Mouse (Mus musculus): Measurements from ENCODE around the gene Ctns. TPM values are rescaled to one million over a fixed set of nuclear protein-coding genes. Genes with fewer than 3 reads are reported as not detected.

Gene Ctns
- polyA plus RNA-seq, 1 experiment from 2014 or later, result 7.5 TPM

DNA sequence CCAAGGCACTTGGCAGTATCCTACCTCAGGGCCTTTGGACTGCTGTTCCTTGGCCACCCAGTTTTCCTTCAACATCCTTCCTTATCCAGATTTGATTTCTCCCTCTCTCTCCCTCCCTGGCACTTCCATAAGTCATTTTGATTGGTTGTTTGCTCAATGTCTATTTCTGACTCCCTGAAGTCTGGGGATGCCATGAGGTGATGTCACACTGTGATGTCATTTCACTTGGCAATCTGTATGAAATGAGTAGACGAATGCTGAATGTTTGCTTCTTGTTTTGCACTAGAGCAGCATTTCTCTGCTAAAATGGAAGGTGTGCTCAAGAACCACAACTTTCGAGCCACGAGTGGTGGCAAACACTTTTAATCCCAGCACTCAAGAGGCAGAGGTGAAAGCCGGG, 37.2 kb downstream of the Ctns start:
- Histone ChIP-seq H3K27ac (no peak overlapping the region), H3K9me3 (replicated peaks) (no peaks in the 10 kb centered on the region), H3K36me3 (no peaks in the 10 kb centered on the region), H3K4me3 (no peak overlapping the region), H3K9ac (no peak overlapping the region), H3K27me3 (replicated peaks) (peaks cover 51% of the 10 kb centered on the region), H3K4me2 (no peak overlapping the region), H3K4me1 (peaks cover 22% of the 10 kb centered on the region; the same call in 1 of the 2 replicates)
- no peak for ATAC-seq
- WGBS (ENCODE audit: insufficient replicate concordance), result 67% methylated on average over 4 of the region's 4 CpGs

DNA sequence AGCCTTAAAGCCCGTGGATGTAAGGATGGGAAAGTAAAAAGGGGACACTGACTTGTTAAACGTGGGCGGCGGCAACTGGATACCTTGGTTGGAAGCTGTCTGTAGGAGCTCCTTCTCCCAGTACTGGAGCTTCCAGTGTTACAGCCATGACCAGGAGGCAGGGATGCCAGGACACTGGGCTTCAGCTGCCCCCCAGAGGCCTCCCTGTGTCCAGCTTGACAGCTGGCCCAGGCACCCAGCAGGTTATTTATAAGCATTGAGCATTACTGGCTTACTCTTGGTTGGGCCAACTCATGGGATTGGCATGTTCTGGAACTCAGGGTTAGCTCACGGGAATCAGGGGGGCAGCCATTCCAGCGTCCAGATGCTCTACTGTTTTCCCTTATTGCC, 38.0 kb downstream of the Ctns start:
- H3K27me3 ChIP-seq (replicated peaks), result peaks cover 58% of the 10 kb centered on the region
- H3K36me3 ChIP-seq, result no peaks in the 10 kb centered on the region
- H3K9ac ChIP-seq, result peak overlapping the region; percentile 25; the same call in 1 of the 2 replicates
- H3K9me3 ChIP-seq (replicated peaks), result no peaks in the 10 kb centered on the region
- H3K4me1 ChIP-seq, result peaks cover 15% of the 10 kb centered on the region; the same call in 1 of the 2 replicates
- peak overlapping the region; percentile 62 for H3K4me2 ChIP-seq
- WGBS (ENCODE audit: insufficient replicate concordance), result 31% methylated on average over 6 of the region's 6 CpGs
- ATAC-seq, result no peak
- H3K4me3 ChIP-seq, result peak overlapping the region; percentile 42
- H3K27ac ChIP-seq, result no peak overlapping the region

DNA sequence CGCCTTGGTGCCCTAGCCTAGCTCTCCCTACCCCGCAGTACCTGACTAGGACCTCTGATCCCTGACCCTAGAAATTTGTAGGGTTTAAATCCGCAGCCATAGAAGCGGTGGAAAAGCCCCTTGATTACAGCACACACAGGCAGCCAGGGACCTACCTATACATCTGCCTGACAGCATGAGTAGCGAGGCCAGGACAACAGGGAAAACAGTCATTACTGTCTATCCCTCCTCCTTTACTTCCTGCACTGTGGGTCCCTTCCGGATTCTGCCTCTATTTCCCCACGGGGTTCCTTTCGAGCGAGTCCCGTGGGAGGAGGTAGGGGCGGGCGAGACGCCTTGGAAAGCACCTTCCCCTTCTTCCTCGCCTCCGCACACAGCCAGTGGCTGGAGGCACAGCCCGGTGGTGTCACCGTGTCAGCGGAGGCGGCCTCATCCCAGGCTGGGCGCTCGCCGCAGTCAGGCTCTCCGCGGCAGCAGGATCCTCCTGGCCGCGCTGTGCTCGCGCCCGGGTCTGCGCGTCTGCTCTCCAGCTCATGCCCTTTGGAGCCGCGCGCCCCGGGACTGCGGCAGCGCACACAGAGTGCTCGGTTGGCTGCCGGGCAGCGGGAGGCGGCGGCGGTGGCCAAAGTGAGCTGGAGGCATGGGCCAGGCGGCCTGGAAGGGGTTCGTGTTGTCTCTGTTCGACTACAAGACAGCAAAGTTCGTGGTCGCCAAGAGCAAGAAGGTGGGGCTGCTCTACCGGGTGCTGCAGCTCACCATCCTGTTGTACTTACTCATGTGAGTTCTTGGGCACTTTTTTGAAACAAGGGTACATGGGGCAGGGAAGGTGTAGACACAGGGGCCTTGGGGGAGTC, 38.7 kb downstream of the Ctns start, which contains the start of gene P2rx5:
Gene P2rx5 (plus strand): TSS at position 465 of the 854 bp plus-strand sequence.
- 3% methylated on average over 49 of the region's 49 CpGs for WGBS (ENCODE audit: insufficient replicate concordance)
- Histone ChIP-seq H3K27ac (no peak within 1 kb of the TSS), H3K4me1 (peaks cover 10% of the 10 kb centered on the region; the same call in 1 of the 2 replicates), H3K4me3 (peak within 1 kb of the TSS; percentile 42), H3K27me3 (replicated peaks) (peaks cover 64% of the 10 kb centered on the region), H3K36me3 (no peaks in the 10 kb centered on the region), H3K9ac (peak within 1 kb of the TSS; percentile 25; the same call in 1 of the 2 replicates), H3K4me2 (peak within 1 kb of the TSS; percentile 62), H3K9me3 (replicated peaks) (no peaks in the 10 kb centered on the region)
- ATAC-seq, result 0 out of 2 replicates have a peak, but pooled peaks have one; percentile 25

DNA sequence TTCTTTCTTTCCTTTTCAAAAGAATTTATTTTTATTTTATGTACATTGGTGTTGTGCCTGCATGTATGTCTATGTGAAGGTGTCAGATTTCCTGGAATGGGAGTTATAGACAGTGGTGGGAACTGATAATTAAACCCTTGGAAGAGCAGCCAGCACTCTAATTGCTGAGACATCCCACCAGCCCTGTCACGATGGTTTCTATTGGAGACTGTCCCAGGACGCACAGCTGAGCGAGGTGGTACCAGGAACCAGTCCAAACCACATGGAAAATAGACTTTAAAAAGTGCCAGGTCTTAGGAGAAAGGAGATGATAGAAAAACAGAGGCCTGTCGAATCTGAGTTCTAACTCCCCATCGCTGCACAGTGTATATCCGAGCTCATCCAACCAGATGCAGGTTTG, 43.8 kb downstream of the Ctns start:
- Histone ChIP-seq H3K27ac (no peak overlapping the region), H3K9me3 (replicated peaks) (no peaks in the 10 kb centered on the region)

DNA sequence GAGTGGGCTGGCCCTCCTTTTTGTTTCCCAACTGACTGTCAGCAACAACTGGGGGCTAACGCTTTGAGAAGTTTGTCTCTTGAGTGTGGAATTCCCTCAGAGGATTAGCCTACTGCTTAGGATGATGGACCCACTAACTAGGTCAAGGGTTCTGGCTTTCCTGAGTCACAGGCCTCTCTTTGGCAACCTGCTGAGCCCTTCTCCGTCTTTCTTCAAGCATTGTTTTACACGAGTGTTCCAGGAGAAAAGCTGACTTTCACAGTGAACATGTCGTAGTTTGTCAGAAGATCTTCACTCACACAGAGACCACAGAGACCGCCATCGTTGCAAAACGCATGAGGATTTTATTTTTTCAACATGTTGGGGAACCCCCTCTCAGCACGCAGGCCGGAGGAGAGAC, 50.6 kb downstream of the Ctns start:
- no peaks in the 10 kb centered on the region for H3K36me3 ChIP-seq
- no peak for ATAC-seq
- H3K9ac ChIP-seq, result no peak overlapping the region
- WGBS (ENCODE audit: insufficient replicate concordance), result 74% methylated on average over 9 of the region's 9 CpGs
- H3K9me3 ChIP-seq (replicated peaks), result no peaks in the 10 kb centered on the region
- no peaks in the 10 kb centered on the region for H3K27me3 ChIP-seq (replicated peaks)
- H3K27ac ChIP-seq, result no peak overlapping the region
- H3K4me2 ChIP-seq, result no peak overlapping the region
- no peaks in the 10 kb centered on the region for H3K4me1 ChIP-seq
- no peak overlapping the region for H3K4me3 ChIP-seq

More for the DNA sequence above, 43.8 kb downstream of the Ctns start:
- Histone ChIP-seq H3K4me1 (no peaks in the 10 kb centered on the region), H3K27me3 (replicated peaks) (peaks cover 53% of the 10 kb centered on the region), H3K4me2 (no peak overlapping the region), H3K4me3 (no peak overlapping the region), H3K9ac (no peak overlapping the region), H3K36me3 (no peaks in the 10 kb centered on the region)
- 67% methylated on average over 6 of the region's 6 CpGs for WGBS (ENCODE audit: insufficient replicate concordance)
- no peak for ATAC-seq

DNA sequence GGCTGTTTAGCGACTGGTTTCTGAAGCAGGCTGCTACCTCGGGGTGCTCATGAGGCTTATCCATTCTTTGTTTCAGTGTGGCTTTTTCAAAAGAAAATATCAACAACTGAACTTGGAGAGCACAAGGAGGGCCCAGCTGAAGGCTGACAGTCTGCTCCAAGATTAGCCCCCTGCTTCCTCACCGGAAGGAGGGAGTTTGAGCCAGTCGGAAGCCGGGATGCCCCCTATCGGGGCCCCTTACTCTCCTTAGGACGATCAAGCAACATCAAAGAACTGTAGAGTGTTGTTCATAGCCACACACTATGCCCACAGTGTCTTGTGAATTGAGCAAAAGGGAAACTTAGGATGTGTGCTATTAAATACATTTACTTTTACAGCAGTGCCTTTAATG, 51.9 kb downstream of the Ctns start:
- H3K4me3 ChIP-seq, result no peak overlapping the region
- ATAC-seq, result no peak
- no peak overlapping the region for H3K9ac ChIP-seq
- no peaks in the 10 kb centered on the region for H3K9me3 ChIP-seq (replicated peaks)
- no peaks in the 10 kb centered on the region for H3K4me1 ChIP-seq
- H3K36me3 ChIP-seq, result no peaks in the 10 kb centered on the region
- no peak overlapping the region for H3K27ac ChIP-seq
- no peaks in the 10 kb centered on the region for H3K27me3 ChIP-seq (replicated peaks)
- WGBS (ENCODE audit: insufficient replicate concordance), result 49% methylated on average over 7 of the region's 7 CpGs
- no peak overlapping the region for H3K4me2 ChIP-seq

DNA sequence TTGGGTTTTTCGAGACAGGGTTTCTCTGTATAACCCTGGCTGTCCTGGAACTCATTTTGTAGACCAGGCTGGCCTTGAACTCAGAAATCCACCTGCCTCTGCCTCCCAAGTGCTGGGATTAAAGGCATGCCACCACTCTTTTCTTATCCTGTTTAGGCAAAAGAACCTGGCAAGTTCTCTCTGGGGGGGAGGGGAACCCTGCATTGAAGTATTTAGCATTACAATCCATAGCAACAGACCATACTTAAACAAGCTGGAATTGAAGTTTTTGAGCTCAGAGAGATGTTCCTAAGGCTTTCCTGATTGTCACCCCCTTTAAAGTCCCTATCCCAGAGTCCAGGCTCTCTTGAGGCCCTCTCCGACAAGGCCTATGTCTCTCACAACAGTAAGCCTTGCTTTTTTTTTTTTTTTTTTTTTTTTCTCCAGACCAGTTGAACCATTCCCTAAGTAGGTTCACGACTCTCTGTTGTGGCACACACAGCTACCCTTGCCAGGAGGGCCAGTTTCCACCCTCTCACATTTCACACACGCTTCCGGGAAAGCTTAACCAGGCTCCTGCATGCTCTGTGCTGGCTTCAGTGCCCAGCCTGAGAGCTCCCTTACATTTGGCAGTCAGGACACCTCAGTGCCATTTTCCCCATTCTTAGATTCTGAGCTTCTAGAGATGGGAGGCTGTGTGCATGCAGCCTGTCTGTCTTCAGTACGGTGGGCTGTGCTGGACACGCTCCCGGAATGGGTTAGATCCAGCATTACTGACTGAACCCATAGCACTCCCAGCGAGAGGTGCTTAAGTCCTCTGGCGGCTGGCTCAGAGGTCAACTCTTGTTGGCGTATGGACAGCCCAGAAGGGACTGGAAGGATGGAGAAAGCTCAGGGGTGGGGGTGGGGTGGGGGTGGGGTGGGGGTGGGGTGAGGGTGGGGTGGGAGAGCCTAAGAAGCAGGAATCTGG, 52.5 kb downstream of the Ctns start:
- no peak for ATAC-seq
- H3K4me1 ChIP-seq, result no peaks in the 10 kb centered on the region
- no peak overlapping the region for H3K27ac ChIP-seq
- H3K27me3 ChIP-seq (replicated peaks), result no peaks in the 10 kb centered on the region; the same call in 1 of the 2 replicates
- H3K9me3 ChIP-seq (replicated peaks), result no peaks in the 10 kb centered on the region
- H3K9ac ChIP-seq, result no peak overlapping the region
- no peaks in the 10 kb centered on the region for H3K36me3 ChIP-seq
- H3K4me2 ChIP-seq, result no peak overlapping the region
- 56% methylated on average over 11 of the region's 11 CpGs for whole genome bisulfite sequencing (ENCODE audit: insufficient replicate concordance)
- no peak overlapping the region for H3K4me3 ChIP-seq

DNA sequence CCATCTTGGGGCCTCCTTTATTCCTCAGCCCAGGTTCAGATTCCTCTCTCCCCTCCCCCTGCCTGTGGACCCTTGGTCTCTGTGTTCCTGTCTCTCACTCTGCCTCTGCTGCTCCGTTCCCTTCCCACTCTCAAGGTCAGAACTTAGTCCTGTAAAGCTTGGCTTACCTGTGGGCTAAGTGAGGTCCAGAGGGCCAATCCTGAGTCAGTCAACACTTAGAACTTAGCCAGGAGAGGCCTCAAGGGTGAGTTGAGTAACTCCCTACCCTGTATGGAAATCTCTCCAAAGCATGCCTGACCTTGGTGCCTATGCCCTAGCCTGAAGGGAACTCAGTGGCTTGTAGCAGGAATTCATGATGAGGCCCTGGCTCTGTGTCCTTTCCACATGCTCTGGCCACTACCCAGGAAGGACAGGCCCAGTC, 54.6 kb downstream of the Ctns start:
- no peaks in the 10 kb centered on the region; the same call in 1 of the 2 replicates for H3K27me3 ChIP-seq (replicated peaks)
- H3K9me3 ChIP-seq (replicated peaks), result no peaks in the 10 kb centered on the region
- no peaks in the 10 kb centered on the region for H3K36me3 ChIP-seq
- no peak overlapping the region for H3K27ac ChIP-seq
- H3K9ac ChIP-seq, result no peak overlapping the region
- WGBS (ENCODE audit: insufficient replicate concordance), result 61% methylated on average over 1 of the region's 1 CpGs
- no peak overlapping the region for H3K4me2 ChIP-seq
- H3K4me1 ChIP-seq, result no peaks in the 10 kb centered on the region
- no peak for ATAC-seq
- no peak overlapping the region for H3K4me3 ChIP-seq

DNA sequence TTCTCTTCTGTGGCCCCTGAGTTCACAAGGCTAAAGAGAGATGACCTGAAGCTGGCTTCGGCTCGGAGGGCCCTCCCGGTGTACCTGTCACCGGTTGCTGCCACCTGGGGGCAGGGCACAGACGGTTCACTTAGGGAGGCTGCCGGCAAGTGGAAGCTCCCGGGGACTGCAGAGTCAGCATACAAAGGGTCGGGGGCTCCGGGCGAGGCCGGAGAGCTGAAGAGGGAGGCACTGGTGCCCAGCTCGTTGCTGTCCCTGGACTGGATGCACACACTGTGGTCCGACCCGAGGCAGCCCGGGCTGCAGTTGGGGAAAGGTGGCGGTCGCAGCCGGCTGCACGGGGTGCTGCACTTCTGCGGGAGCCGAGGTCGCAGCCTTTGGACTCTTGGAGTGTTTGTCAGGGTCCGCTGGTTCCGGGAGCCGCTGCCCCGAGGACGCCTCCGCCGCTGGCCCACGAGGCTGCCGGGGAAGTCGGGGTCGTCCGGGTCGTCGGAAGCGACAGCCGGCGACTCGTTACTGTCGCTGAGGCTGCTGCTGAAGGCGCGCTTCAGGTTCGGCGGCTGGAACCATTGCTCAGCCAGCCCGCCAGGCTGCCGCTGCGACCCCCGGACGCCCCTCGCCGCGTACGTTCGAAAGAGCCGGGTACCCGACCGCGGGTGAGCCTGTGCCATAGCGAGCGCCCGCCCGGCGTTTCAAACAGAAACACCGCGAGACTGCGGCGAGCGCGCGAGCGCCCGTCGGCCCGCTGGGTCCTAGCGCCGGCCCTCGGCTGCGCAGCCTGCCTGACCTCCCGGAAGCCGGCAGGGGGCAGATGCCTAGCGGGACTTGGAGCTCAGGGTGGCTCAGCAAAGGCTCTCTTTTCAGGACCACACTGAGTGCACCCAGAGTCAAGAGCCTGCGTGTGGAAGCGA, 61.0 kb downstream of the Ctns start, which contains the start of gene Haspin:
Gene Haspin (minus strand): TSS at position 704 of the 911 bp plus-strand sequence.
- Histone ChIP-seq H3K4me2 (peak within 1 kb of the TSS; percentile 85), H3K4me1 (peaks cover 50% of the 10 kb centered on the region), H3K27me3 (replicated peaks) (no peaks in the 10 kb centered on the region; the same call in 1 of the 2 replicates), H3K36me3 (peaks cover 33% of the 10 kb centered on the region), H3K27ac (peak within 1 kb of the TSS; percentile 77), H3K9me3 (replicated peaks) (no peaks in the 10 kb centered on the region), H3K4me3 (peak within 1 kb of the TSS; percentile 98), H3K9ac (peak within 1 kb of the TSS; percentile 97)
- under 1% methylated on average over 84 of the region's 84 CpGs for WGBS (ENCODE audit: insufficient replicate concordance)
- ATAC-seq, result peak; percentile 88

DNA sequence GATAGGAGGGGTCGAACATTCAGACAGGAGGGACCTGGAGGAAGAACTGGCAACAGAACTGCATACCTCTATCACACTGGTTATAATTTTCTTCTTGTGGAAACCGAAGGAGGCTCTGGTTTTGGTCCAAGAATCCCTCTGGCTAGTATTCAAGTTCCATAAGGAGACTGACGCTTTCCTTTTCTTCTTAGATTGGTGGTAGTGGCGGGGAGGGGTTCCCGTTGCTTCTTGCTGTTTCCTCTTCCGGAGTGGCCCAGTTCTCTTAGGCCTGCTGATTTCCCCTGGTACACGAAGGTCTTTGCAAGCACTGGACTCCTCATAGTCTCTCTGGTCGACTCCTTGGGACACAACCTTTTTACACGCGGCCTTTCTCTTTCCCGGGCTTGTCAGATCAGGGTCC, 61.7 kb downstream of the Ctns start:
- Histone ChIP-seq H3K4me2 (peak overlapping the region; percentile 85), H3K36me3 (peaks cover 41% of the 10 kb centered on the region), H3K9ac (peak overlapping the region; percentile 97), H3K27me3 (replicated peaks) (no peaks in the 10 kb centered on the region; the same call in 1 of the 2 replicates), H3K27ac (peak overlapping the region; percentile 77), H3K4me1 (peaks cover 53% of the 10 kb centered on the region), H3K4me3 (peak overlapping the region; percentile 98), H3K9me3 (replicated peaks) (no peaks in the 10 kb centered on the region)
- WGBS (ENCODE audit: insufficient replicate concordance), result 12% methylated on average over 11 of the region's 11 CpGs
- no peak; the same call in 1 of the 2 replicates for ATAC-seq

DNA sequence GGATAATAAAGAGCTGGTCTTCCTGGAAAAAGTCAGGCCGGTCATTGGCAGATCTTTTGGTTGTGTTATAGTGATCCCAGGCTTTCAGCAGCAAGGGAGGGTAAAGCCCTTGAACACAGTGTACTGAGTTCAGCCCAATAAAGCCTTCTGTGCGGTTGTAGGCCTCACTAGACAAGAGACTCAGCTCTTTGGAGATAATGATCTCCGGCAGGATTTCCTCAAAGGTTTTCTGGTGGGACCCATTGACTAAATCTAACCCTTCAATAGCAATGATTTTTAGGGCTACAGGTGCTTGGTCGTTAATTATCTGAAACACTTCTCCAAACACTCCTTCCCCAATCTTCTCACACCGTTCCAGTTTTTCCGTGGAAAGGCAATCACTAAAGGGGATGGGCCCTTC, 62.3 kb downstream of the Ctns start:
- H3K36me3 ChIP-seq, result peaks cover 44% of the 10 kb centered on the region
- no peaks in the 10 kb centered on the region; the same call in 1 of the 2 replicates for H3K27me3 ChIP-seq (replicated peaks)
- H3K4me1 ChIP-seq, result peaks cover 55% of the 10 kb centered on the region
- H3K9ac ChIP-seq, result peak overlapping the region; percentile 97
- H3K4me3 ChIP-seq, result peak overlapping the region; percentile 98
- 40% methylated on average over 6 of the region's 6 CpGs for WGBS (ENCODE audit: insufficient replicate concordance)
- ATAC-seq, result no peak
- peak overlapping the region; percentile 85 for H3K4me2 ChIP-seq
- H3K27ac ChIP-seq, result no peak overlapping the region
- no peaks in the 10 kb centered on the region for H3K9me3 ChIP-seq (replicated peaks)

All from liver, embryonic 12.5 days (tissue).